ENCODE assay signal across 13 mouse cellular contexts in the genomic region with DNA sequence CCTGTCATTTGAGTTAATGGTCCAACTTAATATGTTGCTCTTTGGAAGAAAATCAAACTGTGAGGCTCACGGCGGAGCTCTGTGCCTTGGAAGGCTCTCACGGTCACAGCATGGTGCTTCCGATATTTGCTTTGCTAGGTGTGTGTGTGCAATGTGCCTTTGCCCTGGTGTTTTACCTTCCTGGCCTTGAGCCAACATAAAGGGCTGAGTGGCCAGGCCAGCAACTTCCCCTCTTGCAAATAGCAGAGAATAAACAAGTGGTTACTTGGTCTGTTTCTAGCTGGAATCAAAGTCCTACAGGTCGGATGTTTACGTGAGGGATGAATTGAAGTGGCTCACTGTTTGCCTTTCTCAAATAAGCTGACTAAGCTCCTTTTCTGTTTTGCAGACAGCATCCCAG. TPM values are rescaled to one million over a fixed set of nuclear protein-coding genes. Genes with fewer than 3 reads are reported as not detected.
DNase-seq lines count a peak whose midpoint lies in the region; ATAC-seq lines count a peak whose summit lies in the region.
"Had no signal": no experiment of that assay in that cellular context is flagged by ENCODE, and none has a peak within 500 bp of the region (broad histone marks: within the 10 kb centered on the region; RNA-seq: fewer than 3 reads in every experiment).

No protein-coding gene starts in this region.

- intact Hi-C loops in heart, postnatal 25 days (cut with DNase I), result no loop called here

- WGBS in intestine, embryonic 15.5 days, result 25% methylated on average over 6 of the region's 6 CpGs

- H3K4me1 ChIP-seq in intestine, embryonic 15.5 days (replicated peaks), result 0 out of 2 replicates have a peak, but pooled peaks cover 2% of the 10 kb centered on the region
- H3K4me1 ChIP-seq: midbrain, embryonic 10.5 days had no signal

- no peaks in the 10 kb centered on the region for H3K9me3 ChIP-seq in intestine, embryonic 15.5 days
- H3K9me3 ChIP-seq: midbrain, embryonic 10.5 days; neural tube, embryonic 13.5 days had no signal

- no peak overlapping the region for H3K9ac ChIP-seq in intestine, embryonic 15.5 days
- H3K9ac ChIP-seq: neural tube, embryonic 13.5 days had no signal

- H3K27me3 ChIP-seq in intestine, embryonic 15.5 days (replicated peaks), result no peaks in the 10 kb centered on the region
- H3K27me3 ChIP-seq: neural tube, embryonic 13.5 days had no signal

- H3K27ac ChIP-seq in intestine, embryonic 15.5 days, result peak overlapping the region; percentile 58; the same call in 1 of the 2 replicates
- H3K27ac ChIP-seq: midbrain, embryonic 10.5 days; neural tube, embryonic 13.5 days had no signal

- H3K4me2 ChIP-seq in intestine, embryonic 15.5 days (replicated peaks), result no peak overlapping the region; the same call in 1 of the 2 replicates
- H3K4me2 ChIP-seq: neural tube, embryonic 13.5 days had no signal

- peak; percentile 89 for ATAC-seq in intestine, embryonic 15.5 days
- ATAC-seq in activated CD4-positive, CD25-positive, alpha-beta regulatory T cell, adult 4 months, result no peak

- H3K36me3 ChIP-seq in intestine, embryonic 15.5 days, result no peaks in the 10 kb centered on the region
- H3K36me3 ChIP-seq: midbrain, embryonic 10.5 days; neural tube, embryonic 13.5 days had no signal

- no peak overlapping the region for H3K4me3 ChIP-seq in intestine, embryonic 15.5 days (replicated peaks)
- H3K4me3 ChIP-seq: midbrain, embryonic 10.5 days; neural tube, embryonic 13.5 days had no signal

- DNase-seq in cerebellum, postnatal 25 days, result peak; percentile 42 to 57
- DNase-seq in cerebellum, adult 11-12 months, result no peak
- DNase-seq in kidney, postnatal 36 days, result peak; percentile 53 to 58
- peak; percentile 39 for DNase-seq in lung, postnatal 14 days
- no peak for DNase-seq in adrenal gland, adult 8-10 months
- no peak for DNase-seq in heart, postnatal 25 days (ENCODE audit: low spot score)
- DNase-seq: adrenal gland, postnatal 10 days; cerebellum, adult 11 months; right cerebral cortex, postnatal 25 days had no signal

RNA-seq across cellular contexts. Expression of a gene that starts 52.1 kb away (rescaled TPM):
- 28.2 and 29.6 TPM in 2 replicates for polyA plus RNA-seq in intestine, embryonic 15.5 days (2015; fragmentation: Nextera tagmentation; extraction: Ambion mirVana)
- 10 to 100 TPM; 12.9 to 18.5 (median 18.1) TPM for total RNA-seq in adrenal gland, adult 8-10 months (2022)
- 1 to 10 TPM; 1.1 to 2.1 TPM for polyA plus RNA-seq in activated CD4-positive, CD25-positive, alpha-beta regulatory T cell, adult 4 months (2017; shearing (Covaris generic))
- total RNA-seq in heart, postnatal 25 days (2021), result 1 to 10 TPM; 8.7 to 10.0 TPM

Comparison
In these comparisons a context has a peak if more than half of its experiments do, and no peak if none do; other contexts are left out.
1. DNase-seq: peak in cerebellum, postnatal 25 days (2 of 2), kidney, postnatal 36 days (2 of 2) and lung, postnatal 14 days (single experiment); none in cerebellum, adult 11-12 months (single experiment), adrenal gland, adult 8-10 months (single experiment) and heart, postnatal 25 days (single experiment).